Mouse (Mus musculus) CH12.LX (cell line): ENCODE measurements around the gene Abtb2. TPM values are rescaled to one million over a fixed set of nuclear protein-coding genes. Genes with fewer than 3 reads are reported as not detected.

Experiments used
- DNase-seq: peaks from one replicate; pipeline ENCODE4 v3.0.0-alpha.2; 2013; ENCODE audit errors: extremely low read depth
- H3K27ac ChIP-seq: 2 replicates; pipeline ENCODE4 v1.5.1; 2012; ENCODE audit warnings: low read depth, mild to moderate bottlenecking, control low read depth, moderate library complexity; ENCODE audit not compliant: insufficient read depth
- H3K27me3 ChIP-seq: replicated peaks from 2 replicates; pipeline ENCODE3; 2012; ENCODE audit warnings: inconsistent platforms
- H3K36me3 ChIP-seq, 2 experiments: replicated peaks in 1 of 2; 2 replicates each; pipeline versions ENCODE3 to v1.6.1; 2012; ENCODE audit warnings: inconsistent platforms in 1 of 2, low read length in 1 of 2, mild to moderate bottlenecking in 1 of 2, mixed read lengths in 1 of 2, moderate library complexity in 1 of 2; ENCODE audit not compliant: control insufficient read depth in 1 of 2, insufficient read depth in 1 of 2
- H3K4me1 ChIP-seq, 2 experiments: 2 replicates each; pipeline ENCODE4 v1.6.1; 2012; ENCODE audit warnings: inconsistent platforms in 1 of 2, moderate library complexity in 1 of 2; ENCODE audit not compliant: insufficient read depth in 2 of 2, control insufficient read depth in 1 of 2
- H3K4me2 ChIP-seq: 2 replicates; pipeline ENCODE4 v1.6.1; 2012; ENCODE audit warnings: low read depth, mild to moderate bottlenecking, control low read depth; ENCODE audit not compliant: poor library complexity, insufficient read depth, severe bottlenecking
- H3K4me3 ChIP-seq, 3 experiments: fragments of 150-350 bp in 1 of 3; sonication (generic) in 1 of 3; replicated peaks in 1 of 3; 2 replicates each; pipeline versions ENCODE3 to v1.5.1; 2011 to 2012; ENCODE audit warnings: low read depth in 2 of 3, low read length in 2 of 3, mild to moderate bottlenecking in 2 of 3, moderate library complexity in 2 of 3, control low read depth in 1 of 3, improper control_type of control experiment in 1 of 3, inconsistent platforms in 1 of 3, mixed read lengths in 1 of 3; ENCODE audit not compliant: poor library complexity in 1 of 3
- H3K79me2 ChIP-seq: replicated peaks from 2 replicates; pipeline ENCODE4 v1.6.1; 2012; ENCODE audit warnings: mild to moderate bottlenecking, moderate library complexity; ENCODE audit not compliant: control insufficient read depth, poor library complexity, insufficient read depth, severe bottlenecking; ENCODE audit errors: extremely low read depth
- H3K9ac ChIP-seq: 2 replicates; pipeline ENCODE4 v1.6.1; 2012; ENCODE audit warnings: low read depth, mild to moderate bottlenecking, control low read depth, moderate library complexity; ENCODE audit not compliant: insufficient read depth
- H3K9me3 ChIP-seq: replicated peaks from 2 replicates; pipeline ENCODE3; 2012; ENCODE audit warnings: low read length, inconsistent platforms, mixed read lengths
- BHLHE40 ChIP-seq: IDR thresholded peaks from 2 replicates; pipeline ENCODE4 v1.6.1; 2011; ENCODE audit warnings: mild to moderate bottlenecking, low read depth, low read length, improper control_type of control experiment
- CHD1 ChIP-seq: IDR thresholded peaks from 2 replicates; pipeline ENCODE4 v1.6.1; 2012; ENCODE audit warnings: low read depth, low read length, improper control_type of control experiment, inconsistent platforms
- CHD2 ChIP-seq: IDR thresholded peaks from 2 replicates; pipeline ENCODE4 v1.6.1; 2011; ENCODE audit warnings: low read length, improper control_type of control experiment
- CTCF ChIP-seq, 2 experiments: IDR thresholded peaks in 1 of 2; conservative IDR thresholded peaks in 1 of 2; 2 replicates each; pipeline ENCODE4 v1.5.1; 2011 to 2012; ENCODE audit warnings: low read depth in 2 of 2, low read length in 2 of 2, improper control_type of control experiment in 1 of 2, inconsistent platforms in 1 of 2, mild to moderate bottlenecking in 1 of 2, moderate library complexity in 1 of 2
- ELF1 ChIP-seq: IDR thresholded peaks from 2 replicates; pipeline ENCODE4 v1.6.1; 2014; ENCODE audit warnings: low read depth, mild to moderate bottlenecking, inconsistent platforms, low read length, improper control_type of control experiment
- EP300 ChIP-seq: IDR thresholded peaks from 2 replicates; pipeline ENCODE4 v1.6.1; 2011; ENCODE audit warnings: low read length, improper control_type of control experiment
- ETS1 ChIP-seq: conservative IDR thresholded peaks from 2 replicates; pipeline ENCODE4 v1.6.1; 2012; ENCODE audit warnings: low read depth, mild to moderate bottlenecking, inconsistent platforms, low read length, improper control_type of control experiment, moderate library complexity
- GABPA ChIP-seq: IDR thresholded peaks from 2 replicates; pipeline ENCODE4 v1.6.1; 2012; ENCODE audit warnings: low read depth, low read length, improper control_type of control experiment, inconsistent platforms; ENCODE audit not compliant: insufficient replicate concordance
- HCFC1 ChIP-seq: IDR thresholded peaks from 2 replicates; pipeline ENCODE4 v1.6.1; 2012; ENCODE audit warnings: low read depth, mild to moderate bottlenecking, inconsistent platforms, low read length, improper control_type of control experiment
- IRF4 ChIP-seq: IDR thresholded peaks from 2 replicates; pipeline ENCODE4 v1.6.1; 2014; ENCODE audit warnings: low read depth, mild to moderate bottlenecking, inconsistent platforms, low read length, improper control_type of control experiment
- JUN ChIP-seq: IDR thresholded peaks from 2 replicates; pipeline ENCODE4 v1.6.1; 2011; ENCODE audit warnings: low read depth, mild to moderate bottlenecking, low read length, improper control_type of control experiment, moderate library complexity; ENCODE audit not compliant: insufficient read depth
- KAT2A ChIP-seq: IDR thresholded peaks from 2 replicates; pipeline ENCODE4 v1.6.1; 2012; ENCODE audit warnings: low read length, improper control_type of control experiment, inconsistent platforms; ENCODE audit not compliant: insufficient replicate concordance
- MAFK ChIP-seq: IDR thresholded peaks from 2 replicates; pipeline ENCODE4 v1.6.1; 2011; ENCODE audit warnings: low read length, improper control_type of control experiment; ENCODE audit not compliant: insufficient replicate concordance
- MEF2A ChIP-seq: IDR thresholded peaks from 2 replicates; pipeline ENCODE4 v1.6.1; 2014; ENCODE audit warnings: low read depth, mild to moderate bottlenecking, inconsistent platforms, low read length, improper control_type of control experiment, borderline replicate concordance
- MXI1 ChIP-seq: IDR thresholded peaks from 2 replicates; pipeline ENCODE4 v1.6.1; 2011; ENCODE audit warnings: mild to moderate bottlenecking, low read depth, low read length, improper control_type of control experiment
- MYC ChIP-seq: IDR thresholded peaks from 2 replicates; pipeline ENCODE4 v1.6.1; 2011; ENCODE audit warnings: low read depth, mild to moderate bottlenecking, improper control_type of control experiment, low read length
- PAX5 ChIP-seq: IDR thresholded peaks from 2 replicates; pipeline ENCODE4 v1.6.1; 2012; ENCODE audit warnings: low read length, inconsistent platforms, mixed read lengths
- POLR2A ChIP-seq: IDR thresholded peaks from 2 replicates; pipeline ENCODE4 v1.6.1; 2011; ENCODE audit warnings: low read depth, mild to moderate bottlenecking, improper control_type of control experiment, low read length
- POLR2AphosphoS2 ChIP-seq: IDR thresholded peaks from 2 replicates; pipeline ENCODE4 v1.6.1; 2011; ENCODE audit warnings: low read depth, low read length, improper control_type of control experiment
- RCOR1 ChIP-seq: conservative IDR thresholded peaks from 2 replicates; pipeline ENCODE4 v1.6.1; 2012; ENCODE audit warnings: low read depth, mild to moderate bottlenecking, inconsistent platforms, low read length, improper control_type of control experiment
- UBTF ChIP-seq: IDR thresholded peaks from 2 replicates; pipeline ENCODE4 v1.6.1; 2012; ENCODE audit warnings: low read depth, mild to moderate bottlenecking, inconsistent platforms, low read length, improper control_type of control experiment, moderate library complexity
- USF1 ChIP-seq: IDR thresholded peaks from 2 replicates; pipeline ENCODE4 v1.6.1; 2014; ENCODE audit warnings: low read depth, mild to moderate bottlenecking, inconsistent platforms, low read length, improper control_type of control experiment
- USF2 ChIP-seq: conservative IDR thresholded peaks from 2 replicates; pipeline ENCODE4 v1.6.1; 2011; ENCODE audit warnings: low read depth, low read length, improper control_type of control experiment
- ZKSCAN1 ChIP-seq: IDR thresholded peaks from 2 replicates; pipeline ENCODE4 v1.6.1; 2012; ENCODE audit warnings: low read depth, inconsistent platforms, low read length, improper control_type of control experiment, borderline replicate concordance
- ZMIZ1 ChIP-seq: IDR thresholded peaks from 2 replicates; pipeline ENCODE4 v1.6.1; 2012; ENCODE audit warnings: low read depth, mild to moderate bottlenecking, inconsistent platforms, low read length, improper control_type of control experiment
- ZNF384 ChIP-seq: IDR thresholded peaks from 2 replicates; pipeline ENCODE4 v1.6.1; 2012; ENCODE audit warnings: low read depth, low read length, improper control_type of control experiment, inconsistent platforms
- dilution Hi-C: fragments of 300-500 bp; cut with MboI; formaldehyde crosslinking; loops from 2 replicates; pipeline ENCODE4 v1.14.3; 2020; ENCODE audit warnings: low sequenced_read_pairs; ENCODE audit not compliant: extremely low pct_unique_long_range_greater_than_20kb, extremely low pct_ligation_motif_present
- in situ Hi-C: fragments of 300-500 bp; cut with MboI; formaldehyde crosslinking; loops from 3 replicates; pipeline ENCODE4 v1.14.3; 2019; ENCODE audit warnings: low sequenced_read_pairs, low pct_ligation_motif_present, low pct_unique_long_range_greater_than_20kb, mixed read lengths
- polyA plus RNA-seq: library from polyadenylated mRNA; unstranded; fragments of >175 nt; gene quantifications from 2 replicates; pipeline ENCODE4 v1.2.1, GENCODE M21; 2012; ENCODE audit warnings: low read depth; ENCODE audit not compliant: insufficient read length
- total RNA-seq, 2 experiments: library from RNA; depleted of rRNA; stranded (reverse); fragments of 300-350 nt in 1 of 2; fragments of >200 nt in 1 of 2; gene quantifications; 2 replicates each; pipeline ENCODE4 v1.2.3; 2012 to 2014

The Abtb2 gene
- total and polyA plus RNA-seq, 3 experiments = 2.9 to 7.7 (median 3.8) TPM

GRCm38 (mm10) chr2:103609499-103609898 is 43.4 kb downstream of the Abtb2 start:
- no peak overlapping the region for H3K9ac ChIP-seq
- dilution Hi-C loops (no loop called here), in situ Hi-C loops (no loop called here)
- no peaks in the 10 kb centered on the region for H3K27me3 ChIP-seq
- H3K4me3 ChIP-seq = no peak overlapping the region
- H3K4me1 ChIP-seq = peaks cover 3 to 28% of the 10 kb centered on the region in 2 experiments
- H3K9me3 ChIP-seq = no peaks in the 10 kb centered on the region
- TF ChIP-seq UBTF = no peak
- no peak for TF ChIP-seq GABPA
- TF ChIP-seq CHD1 = no peak
- no peak for TF ChIP-seq MYC
- no peak for TF ChIP-seq MAFK
- no peak for TF ChIP-seq POLR2AphosphoS2
- no peak for TF ChIP-seq ZNF384
- no peak for TF ChIP-seq CTCF (conservative IDR thresholded peaks at IDR 0.05 in 1 of 2, IDR thresholded peaks at IDR 0.05 in 1 of 2; ENCODE audit: low read depth in 2 of 2, low read length in 2 of 2)
- no peak for TF ChIP-seq USF2
- no peak for TF ChIP-seq ZKSCAN1
- H3K79me2 ChIP-seq = no peaks in the 10 kb centered on the region
- H3K4me2 ChIP-seq = no peak overlapping the region
- no peak overlapping the region for H3K27ac ChIP-seq
- peaks cover 0 to 5% of the 10 kb centered on the region in 2 experiments for H3K36me3 ChIP-seq
- no peak for DNase-seq

DNA sequence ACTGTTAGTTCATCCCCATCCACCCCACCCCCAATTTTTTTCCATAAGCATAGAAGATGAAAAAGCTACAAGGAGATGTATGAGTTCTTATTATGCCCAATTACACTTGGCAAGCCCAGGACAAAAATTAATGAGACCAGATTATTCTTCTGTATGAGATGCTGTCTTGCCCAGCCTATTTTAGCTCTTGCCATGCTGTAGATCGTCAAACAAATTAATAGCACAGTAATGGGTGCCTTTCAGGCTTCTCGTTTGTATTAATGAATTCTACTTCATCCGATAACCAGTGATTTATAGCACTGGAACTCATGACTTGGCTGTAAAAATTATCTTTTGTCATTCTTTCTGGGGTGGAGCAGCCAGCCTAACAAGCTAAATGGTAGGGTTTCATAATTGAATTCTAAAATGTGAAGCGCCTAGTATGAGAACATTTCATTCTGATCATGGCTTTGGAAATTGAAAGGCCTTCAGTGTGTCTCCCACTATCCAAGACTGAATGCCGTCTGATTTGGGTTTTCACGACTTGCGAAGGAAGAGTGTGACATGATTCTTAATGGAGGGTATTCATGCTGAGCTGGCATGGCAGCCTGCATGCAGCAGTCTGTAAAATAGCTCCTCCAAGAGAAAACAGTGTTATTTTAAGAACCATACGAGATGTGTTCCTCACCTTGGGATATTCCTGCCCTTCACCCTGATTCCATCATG is 44.9 kb downstream of the Abtb2 start:
- H3K9me3 ChIP-seq = no peaks in the 10 kb centered on the region
- dilution Hi-C loops (no loop called here), in situ Hi-C loops (no loop called here)
- H3K27me3 ChIP-seq = no peaks in the 10 kb centered on the region
- DNase-seq = no peak
- no peak overlapping the region for H3K4me2 ChIP-seq
- no peaks in the 10 kb centered on the region for H3K79me2 ChIP-seq
- H3K36me3 ChIP-seq = peaks cover 0 to 5% of the 10 kb centered on the region in 2 experiments
- H3K4me3 ChIP-seq = no peak overlapping the region
- H3K4me1 ChIP-seq = peaks cover 9 to 38% of the 10 kb centered on the region in 2 experiments
- H3K27ac ChIP-seq = no peak overlapping the region
- H3K9ac ChIP-seq = no peak overlapping the region
- no peak for TF ChIP-seq ELF1
- TF ChIP-seq RCOR1 = no peak
- TF ChIP-seq MEF2A = no peak
- TF ChIP-seq CHD1 = no peak
- TF ChIP-seq ZKSCAN1 = no peak
- no peak for TF ChIP-seq ZMIZ1
- no peak for TF ChIP-seq PAX5
- TF ChIP-seq CHD2 = no peak
- TF ChIP-seq EP300 = no peak
- TF ChIP-seq USF1 = no peak
- TF ChIP-seq ETS1 = no peak
- no peak for TF ChIP-seq HCFC1
- TF ChIP-seq MXI1 = no peak
- no peak for TF ChIP-seq USF2
- no peak for TF ChIP-seq ZNF384
- TF ChIP-seq JUN = no peak
- no peak for TF ChIP-seq BHLHE40
- no peak for TF ChIP-seq KAT2A
- no peak for TF ChIP-seq POLR2A
- TF ChIP-seq IRF4 = no peak
